Mouse (Mus musculus) liver, adult 2 months (tissue): ENCODE results near the gene Nsun2. TPM values are rescaled to one million over a fixed set of nuclear protein-coding genes. Genes with fewer than 3 reads are reported as not detected.
"Not testable (repeated sequence)": the region's sequence is repeated elsewhere in the genome, so short reads cannot be mapped to it uniquely, and the experiment has no call there.

Experiments used
- DNase-seq: peaks from one replicate; pipeline ENCODE4 v3.0.0-alpha.2; 2011; ENCODE audit warnings: low read depth, low spot score; ENCODE audit errors: extremely low read depth
- H3K27ac ChIP-seq: fragments of 200-500 bp; replicated peaks from 2 replicates; pipeline ENCODE4 v1.5.1; 2012; ENCODE audit warnings: low read depth, mild to moderate bottlenecking, control low read depth, inconsistent platforms, low read length; ENCODE audit not compliant: insufficient read depth
- H3K27me3 ChIP-seq: fragments of 200-500 bp; 2 replicates; pipeline ENCODE4 v1.6.1; 2012; ENCODE audit warnings: mild to moderate bottlenecking, moderate library complexity, low read length, inconsistent platforms; ENCODE audit not compliant: control insufficient read depth, insufficient read depth
- H3K36me3 ChIP-seq: fragments of 200-500 bp; 2 replicates; pipeline ENCODE4 v1.6.1; 2012; ENCODE audit warnings: low read length, inconsistent platforms; ENCODE audit not compliant: control insufficient read depth, insufficient read depth
- H3K4me1 ChIP-seq: fragments of 200-500 bp; 2 replicates; pipeline ENCODE4 v1.6.1; 2011; ENCODE audit warnings: low read length; ENCODE audit not compliant: control insufficient read depth, insufficient read depth
- H3K4me3 ChIP-seq: fragments of 200-500 bp; 2 replicates; pipeline ENCODE4 v1.5.1; 2011; ENCODE audit warnings: low read depth, mild to moderate bottlenecking, control low read depth, low read length, moderate library complexity; ENCODE audit not compliant: insufficient read depth
- H3K79me2 ChIP-seq: fragments of 200-500 bp; 2 replicates; pipeline ENCODE4 v1.6.1; 2012; ENCODE audit warnings: inconsistent platforms, mild to moderate bottlenecking, low read length, moderate library complexity; ENCODE audit not compliant: control insufficient read depth, insufficient read depth
- H3K9ac ChIP-seq: fragments of 200-500 bp; 2 replicates; pipeline ENCODE4 v1.6.1; 2012; ENCODE audit warnings: low read depth, mild to moderate bottlenecking, control low read depth, inconsistent platforms, low read length
- CTCF ChIP-seq: fragments of 200-500 bp; IDR thresholded peaks from 2 replicates; pipeline ENCODE4 v1.5.1; 2011; ENCODE audit warnings: low read depth, low read length, control low read depth
- POLR2A ChIP-seq: fragments of 200-500 bp; IDR thresholded peaks from 2 replicates; pipeline ENCODE4 v1.6.1; 2011; ENCODE audit warnings: low read length, control low read depth; ENCODE audit not compliant: insufficient read depth; ENCODE audit errors: extremely low read depth
- WGBS: fragments of 180-500 bp; shearing (Covaris S2); methylation state at CpG from one replicate; pipeline ENCODE4 v1.1.7; 2018; 5-methylcytosine and 5-hydroxymethylcytosine counted together
- polyA plus RNA-seq: library from polyadenylated mRNA; depleted of rRNA; stranded (reverse); fragments of >200 nt; gene quantifications from 2 replicates; pipeline ENCODE4 v1.2.3, GENCODE M21; 2012
- total RNA-seq: library from RNA; depleted of rRNA; stranded (reverse); fragments of >200 nt; gene quantifications from 2 replicates; pipeline ENCODE4 v1.2.3, GENCODE M21; 2014

Gene Nsun2
- total and polyA plus RNA-seq, 2 experiments: 48.3 to 74.1 TPM

DNA sequence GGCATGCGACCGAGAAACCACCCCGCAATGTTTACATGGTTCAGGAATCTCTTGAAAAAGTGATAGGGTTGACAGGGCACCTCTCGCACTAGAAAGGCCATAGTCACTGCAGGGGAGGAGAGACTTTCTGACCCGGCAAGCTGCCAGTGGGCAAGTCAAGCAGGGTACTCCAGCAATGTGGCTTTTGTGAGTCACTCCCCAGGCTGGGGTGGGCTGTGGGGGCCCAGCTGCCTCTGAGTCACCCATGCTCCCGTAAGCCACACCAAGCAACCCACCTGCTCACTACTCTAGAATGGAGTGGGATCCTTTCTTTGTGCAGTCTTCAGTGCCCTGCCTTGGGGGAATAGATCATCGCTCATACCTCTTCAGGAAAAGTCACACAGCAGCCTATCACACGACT is 59.9 kb downstream of the Nsun2 start:
- no peak overlapping the region for H3K9ac ChIP-seq
- 82% methylated on average over 8 of the region's 8 CpGs for WGBS
- TF ChIP-seq CTCF (no peak), POLR2A (no peak)
- H3K36me3 ChIP-seq: peaks cover 14% of the 10 kb centered on the region
- no peaks in the 10 kb centered on the region for H3K79me2 ChIP-seq
- H3K4me3 ChIP-seq: no peak overlapping the region
- DNase-seq: no peak
- peaks cover 9% of the 10 kb centered on the region; the same call in 1 of the 2 replicates for H3K4me1 ChIP-seq
- H3K27ac ChIP-seq: no peak overlapping the region
- no peaks in the 10 kb centered on the region for H3K27me3 ChIP-seq

- no peak for DNase-seq
- 85% methylated on average over 7 of the region's 7 CpGs for WGBS
- no peak overlapping the region for H3K27ac ChIP-seq
Measured at GRCm38 (mm10) chr13:69594577-69595256, 61.2 kb downstream of the Nsun2 start.

GRCm38 (mm10) chr13:69595911-69596310 is 62.4 kb downstream of the Nsun2 start:
- Histone ChIP-seq H3K27me3 (no peaks in the 10 kb centered on the region), H3K9ac (no peak overlapping the region), H3K4me3 (no peak overlapping the region), H3K27ac (peak overlapping the region; percentile 84), H3K79me2 (no peaks in the 10 kb centered on the region), H3K36me3 (peaks cover 20% of the 10 kb centered on the region), H3K4me1 (peaks cover 9% of the 10 kb centered on the region; the same call in 1 of the 2 replicates)
- peak; percentile 83 for DNase-seq
- WGBS: 31% methylated on average over 6 of the region's 6 CpGs
- no peak for TF ChIP-seq POLR2A
- TF ChIP-seq CTCF: no peak

More at GRCm38 (mm10) chr13:69594577-69595256, 61.2 kb downstream of the Nsun2 start:
- Histone ChIP-seq H3K9ac (no peak overlapping the region), H3K36me3 (peaks cover 20% of the 10 kb centered on the region), H3K79me2 (no peaks in the 10 kb centered on the region), H3K4me3 (no peak overlapping the region), H3K4me1 (peaks cover 9% of the 10 kb centered on the region; the same call in 1 of the 2 replicates), H3K27me3 (no peaks in the 10 kb centered on the region)
- no peak for TF ChIP-seq POLR2A
- no peak for TF ChIP-seq CTCF

GRCm38 (mm10) chr13:69596515-69596914 is 63.0 kb downstream of the Nsun2 start:
- WGBS: 60% methylated on average over 2 of the region's 2 CpGs
- H3K27me3 ChIP-seq: no peaks in the 10 kb centered on the region
- H3K9ac ChIP-seq: no peak overlapping the region
- H3K79me2 ChIP-seq: no peaks in the 10 kb centered on the region
- H3K27ac ChIP-seq: peak overlapping the region; percentile 84
- TF ChIP-seq CTCF (no peak), POLR2A (no peak)
- DNase-seq: peak; percentile 88
- no peak overlapping the region for H3K4me3 ChIP-seq
- H3K4me1 ChIP-seq: peaks cover 9% of the 10 kb centered on the region; the same call in 1 of the 2 replicates
- H3K36me3 ChIP-seq: peaks cover 20% of the 10 kb centered on the region

GRCm38 (mm10) chr13:69598867-69599266 is 65.3 kb downstream of the Nsun2 start:
- no peaks in the 10 kb centered on the region for H3K27me3 ChIP-seq
- no peak for DNase-seq
- peaks cover 18% of the 10 kb centered on the region for H3K36me3 ChIP-seq
- H3K9ac ChIP-seq: no peak overlapping the region
- no peak for TF ChIP-seq CTCF
- TF ChIP-seq POLR2A: no peak
- peaks cover 11% of the 10 kb centered on the region; the same call in 1 of the 2 replicates for H3K4me1 ChIP-seq
- H3K4me3 ChIP-seq: no peak overlapping the region
- peaks cover 10% of the 10 kb centered on the region; the same call in 1 of the 2 replicates for H3K79me2 ChIP-seq
- 93% methylated on average over 10 of the region's 10 CpGs for WGBS
- no peak overlapping the region for H3K27ac ChIP-seq

GRCm38 (mm10) chr13:69600863-69601262 is 67.3 kb downstream of the Nsun2 start:
- not testable (repeated sequence) for H3K4me3 ChIP-seq, H3K27ac ChIP-seq, DNase-seq, H3K27me3 ChIP-seq, H3K4me1 ChIP-seq, H3K9ac ChIP-seq
- 85% methylated on average over 5 of the region's 5 CpGs for WGBS
- Histone ChIP-seq H3K79me2 (peaks cover 16% of the 10 kb centered on the region; the same call in 1 of the 2 replicates), H3K36me3 (peaks cover 15% of the 10 kb centered on the region)
